Comparison of ENCODE assay signal across 25 mouse cellular contexts in the genomic region with DNA sequence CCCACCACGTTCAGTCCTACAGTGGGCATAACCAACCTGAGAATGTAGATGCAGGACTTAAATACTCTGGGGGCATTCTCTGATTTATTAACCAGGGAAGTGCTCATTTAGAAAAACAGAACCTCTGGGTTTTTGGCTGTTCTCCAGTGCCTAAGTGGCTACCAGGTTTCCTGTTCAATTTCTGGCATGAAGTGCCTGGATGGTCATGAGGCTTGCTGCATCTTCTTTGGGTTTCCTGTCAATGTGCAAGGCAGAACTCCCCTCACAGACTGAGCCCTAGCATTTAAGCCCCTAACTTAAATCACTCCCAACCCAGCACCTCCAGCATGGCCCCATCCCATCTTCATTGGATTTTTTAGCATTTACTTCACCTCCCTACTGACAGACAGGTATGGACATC. TPM values are rescaled to one million over a fixed set of nuclear protein-coding genes. Genes with fewer than 3 reads are reported as not detected.
DNase-seq lines count a peak whose midpoint lies in the region; ATAC-seq and TF ChIP-seq lines count a peak whose summit lies in the region.
"Had no signal": no experiment of that assay in that cellular context is flagged by ENCODE, and none has a peak within 500 bp of the region (broad histone marks: within the 10 kb centered on the region; RNA-seq: fewer than 3 reads in every experiment).

No protein-coding gene starts in this region.

- H3K4me3 ChIP-seq in lung, adult 2 months (replicated peaks; ENCODE audit: extremely low read depth, low read depth, low read length) = no peak overlapping the region
- H3K4me3 ChIP-seq: embryonic facial prominence, embryonic 12.5 days; embryonic facial prominence, embryonic 15.5 days; heart, adult 2 months; heart, embryonic 10.5 days; heart, embryonic 13.5 days; hindbrain, embryonic 12.5 days; hindbrain, embryonic 15.5 days had no signal

- DNase-seq in cerebellum, postnatal 14 days = peak; percentile 5 to 12
- no peak for DNase-seq in cerebellum, adult 11 months
- DNase-seq in 416B (ENCODE audit: low read depth) = peak; percentile 0
- DNase-seq in lung, adult 2 months = no peak
- DNase-seq in liver = no peak
- DNase-seq: adrenal gland, adult 2 months; adrenal gland, postnatal 14 days; B cell, adult 2 months; cerebellum, adult 11-12 months; cerebellum, adult 8-10 months; forebrain, postnatal 0 days; gastrocnemius, postnatal 36 days; heart, adult 2 months; heart, postnatal 14 days; heart, postnatal 4 days had no signal

- no peak for TF ChIP-seq CTCF in lung, adult 2 months (IDR thresholded peaks at IDR 0.05; ENCODE audit: insufficient read depth, low read length)

- WGBS in lung, adult 2 months = 60% methylated on average over 1 of the region's 1 CpGs

- no peak for TF ChIP-seq POLR2A in lung, adult 2 months (IDR thresholded peaks at IDR 0.05; ENCODE audit: borderline replicate concordance, extremely low read depth, low read depth, low read length)

- H3K4me1 ChIP-seq in lung, adult 2 months (ENCODE audit: control insufficient read depth, insufficient read depth, low read length) = no peaks in the 10 kb centered on the region
- H3K4me1 ChIP-seq: heart, embryonic 10.5 days; heart, embryonic 13.5 days; hindbrain, embryonic 12.5 days; hindbrain, embryonic 15.5 days had no signal

- ATAC-seq in hematopoietic stem cell, adult 5-6 weeks (replicated peaks in 1 of 2; ENCODE audit: insufficient read depth in 1 of 2, low FRiP score in 2 of 2, low TSS enrichment in 1 of 2, low read depth in 1 of 2, poor library complexity in 2 of 2, severe bottlenecking in 2 of 2) = peak; percentile 69 to 83
- ATAC-seq: forebrain, embryonic 14.5 days; forebrain, postnatal 0 days had no signal

RNA-seq across cellular contexts. Expression of a gene that starts 13.3 kb away (rescaled TPM):
- total RNA-seq in hematopoietic stem cell, adult 5-6 weeks (2017) = 0.40 and 1.1 TPM in 2 replicates
- polyA plus RNA-seq in lung, adult 2 months (2012; rRNA removed) = 0.15 and 0.31 TPM in 2 replicates
- total RNA-seq: granulocyte monocyte progenitor cell, adult 5-6 weeks had no signal
- polyA plus RNA-seq: G1E had no signal

Comparison
In these comparisons a context has a peak if more than half of its experiments do, and no peak if none do; other contexts are left out.
1. DNase-seq: peak in cerebellum, postnatal 14 days (2 of 2) and 416B (single experiment); none in cerebellum, adult 11 months (single experiment), lung, adult 2 months (single experiment) and liver (single experiment).